Mouse (Mus musculus): ENCODE data around the gene Dop1b.
"Not testable (repeated sequence)": the region's sequence is repeated elsewhere in the genome, so short reads cannot be mapped to it uniquely, and the experiment has no call there.

Dop1b gene

GRCm38 (mm10) chr16:93763378-93763777 lies 51.7 kb downstream of the Dop1b start:
- no peak for DNase-seq

DNA sequence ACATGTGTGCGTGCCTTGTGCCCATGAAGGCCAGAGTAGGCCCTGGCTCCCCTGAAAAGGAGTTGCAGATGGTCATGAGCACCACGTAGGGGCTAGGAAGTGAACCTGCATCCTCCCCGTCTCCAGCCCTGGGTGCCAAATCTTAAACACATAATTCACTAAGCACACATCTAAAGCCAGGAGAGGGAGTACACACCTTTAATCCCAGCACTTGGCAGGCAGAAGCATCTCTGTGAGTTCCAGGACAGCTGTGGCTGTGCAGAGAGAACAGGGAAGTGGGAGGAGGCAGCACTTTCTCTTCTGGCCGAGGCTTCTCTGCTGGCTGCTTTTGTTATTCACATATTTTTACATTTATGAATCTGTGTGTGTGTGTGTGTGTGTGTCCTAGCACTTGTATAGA lies 52.9 kb downstream of the Dop1b start:
- DNase-seq, result no peak

- DNase-seq, result peak; percentile 46
These were observed 55.3 kb downstream of the Dop1b start for GRCm38 (mm10) chr16:93766956-93767355.

GRCm38 (mm10) chr16:93767548-93767947 lies 55.8 kb downstream of the Dop1b start:
- no peak for DNase-seq

DNA sequence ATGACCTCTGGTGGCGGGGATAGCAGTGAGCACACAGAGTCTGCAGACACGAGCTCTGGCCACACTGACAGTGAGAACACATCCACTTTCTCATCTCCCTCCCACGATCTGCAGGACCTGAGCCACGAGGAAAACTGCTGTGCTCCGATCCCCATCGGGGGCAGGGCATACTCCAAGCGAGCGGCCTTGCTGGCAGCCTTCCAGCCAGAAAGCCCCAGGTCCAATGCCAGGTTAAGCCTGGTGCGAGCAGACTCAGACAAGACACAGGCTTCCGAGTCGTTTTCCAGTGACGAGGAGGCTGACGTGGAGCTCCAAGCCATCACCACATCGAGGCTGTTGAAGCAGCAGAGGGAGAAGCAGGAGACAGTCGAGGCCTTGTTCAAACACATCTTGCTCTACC lies 57.9 kb downstream of the Dop1b start:
- DNase-seq, result peak; percentile 62

- DNase-seq, result peak; percentile 70
These were observed 58.7 kb downstream of the Dop1b start for GRCm38 (mm10) chr16:93770271-93770926.

DNA sequence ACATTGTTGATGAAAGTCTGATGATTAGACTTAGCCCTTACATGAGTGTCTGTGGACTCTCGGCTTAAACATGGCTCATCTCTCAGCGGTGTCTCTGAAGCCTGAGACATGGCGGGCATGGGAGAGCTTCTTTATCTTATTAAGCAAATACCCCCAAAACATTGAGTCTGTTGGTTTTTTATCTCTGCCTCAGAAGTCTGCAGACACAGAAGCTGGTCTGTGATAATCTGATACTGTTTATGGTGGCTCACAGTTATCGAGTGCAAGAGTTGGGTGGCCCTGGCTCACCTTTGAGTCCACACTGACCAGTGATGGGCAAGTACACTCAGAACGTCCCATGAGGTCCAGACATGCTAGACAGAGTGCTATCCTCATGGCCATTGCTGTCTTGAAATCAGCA lies 63.0 kb downstream of the Dop1b start:
- DNase-seq, result no peak

- peak; percentile 38 for DNase-seq
These were observed 64.8 kb downstream of the Dop1b start for GRCm38 (mm10) chr16:93776468-93776867.

GRCm38 (mm10) chr16:93777247-93777999 lies 65.7 kb downstream of the Dop1b start:
- DNase-seq, result no peak

DNA sequence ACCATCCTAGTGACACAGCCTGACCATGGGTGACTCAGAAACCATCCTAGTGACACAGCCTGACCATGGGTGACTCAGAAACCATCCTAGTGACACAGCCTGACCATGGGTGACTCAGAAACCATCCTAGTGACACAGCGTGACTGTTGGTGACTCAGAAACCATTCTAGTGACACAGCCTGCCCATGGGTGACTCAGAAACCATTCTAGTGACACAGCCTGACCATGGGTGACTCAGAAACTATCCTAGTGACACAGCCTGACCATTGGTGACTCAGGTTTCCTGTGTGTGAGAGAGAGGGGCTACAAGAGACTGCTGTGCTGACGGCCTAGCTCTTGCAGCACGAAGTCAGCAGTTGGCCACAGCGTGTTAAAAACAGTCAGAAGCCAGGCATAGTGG lies 66.7 kb downstream of the Dop1b start:
- not testable (repeated sequence) for DNase-seq

DNA sequence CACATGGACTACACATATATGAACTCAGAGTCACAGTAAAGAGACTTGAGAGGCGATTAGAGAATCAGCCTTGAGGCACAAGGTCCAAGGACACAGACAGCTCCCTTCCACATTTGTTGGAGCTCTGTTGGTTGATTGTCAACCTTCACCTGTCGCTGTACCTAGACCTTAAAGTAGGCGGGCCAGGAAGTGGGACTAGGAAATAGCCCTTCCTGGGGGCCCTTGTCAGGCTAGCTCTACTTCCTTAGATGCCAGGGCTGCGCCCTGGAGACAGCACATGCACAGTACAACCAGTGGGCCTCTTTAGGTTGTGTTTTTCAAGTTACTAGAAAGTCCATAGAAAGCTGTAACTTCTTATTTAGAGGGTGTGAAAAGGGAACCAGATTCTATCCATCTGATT lies 67.8 kb downstream of the Dop1b start:
- DNase-seq, result no peak

DNA sequence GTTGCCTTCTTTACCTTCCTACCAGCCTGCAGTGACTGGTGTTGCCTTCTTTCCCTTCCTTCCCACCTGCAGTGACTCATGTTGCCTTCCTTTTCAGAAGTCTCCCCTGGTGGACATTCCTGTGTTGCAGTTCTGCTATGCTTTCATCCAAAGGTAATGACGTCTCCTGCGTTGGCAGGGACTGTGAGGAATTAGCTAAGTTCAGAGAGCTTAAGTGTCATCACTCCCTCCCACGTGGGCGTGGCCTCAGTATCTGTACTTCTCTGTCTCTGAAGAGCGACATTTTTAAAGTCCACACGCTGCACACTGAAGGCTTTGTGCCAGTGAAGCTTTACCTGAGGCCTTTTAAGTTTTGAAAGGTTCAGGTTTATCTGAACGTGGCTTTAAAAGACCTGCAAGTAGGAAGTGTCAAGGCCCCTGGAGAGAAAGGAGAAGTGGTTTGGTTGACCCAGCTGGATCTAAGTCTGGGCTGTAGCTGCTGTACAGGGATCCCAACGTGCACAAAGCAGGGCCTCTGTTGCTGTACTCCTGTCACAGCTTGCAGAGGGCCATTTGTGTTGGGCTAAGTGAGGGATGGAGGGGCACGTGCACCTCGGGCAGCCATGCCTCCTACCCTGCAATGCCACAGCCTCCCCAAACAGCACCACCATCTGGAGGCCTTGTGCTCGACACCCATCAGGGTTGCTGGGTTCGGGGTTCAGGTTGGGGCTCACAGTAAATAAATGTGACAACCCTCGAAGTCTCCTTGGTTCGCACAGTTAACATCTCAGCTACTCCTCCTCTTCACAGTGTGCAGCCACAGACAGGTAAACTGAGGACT lies 69.2 kb downstream of the Dop1b start:
- no peak for DNase-seq

GRCm38 (mm10) chr16:93784175-93784574 lies 72.5 kb downstream of the Dop1b start:
- DNase-seq, result no peak

DNA sequence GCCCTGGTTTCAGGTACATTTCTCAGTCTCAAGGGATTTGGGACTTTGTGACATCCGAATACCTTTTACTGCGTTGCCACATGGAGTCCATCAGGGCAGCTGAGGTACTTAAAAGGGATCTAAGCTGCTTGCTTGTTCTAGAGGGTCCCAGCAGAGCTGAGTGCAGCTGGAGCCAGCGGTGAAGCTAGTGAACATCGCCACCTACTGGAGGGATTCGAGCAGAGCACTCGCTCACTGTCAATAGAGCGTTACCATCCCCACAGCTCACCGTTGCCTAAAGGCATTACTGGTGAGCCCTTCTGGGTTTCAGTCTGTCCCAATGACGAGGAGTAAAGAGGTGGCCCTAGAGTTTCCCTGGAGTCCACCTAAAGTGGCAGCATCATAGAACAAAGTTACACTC lies 74.1 kb downstream of the Dop1b start:
- DNase-seq, result peak; percentile 71

DNA sequence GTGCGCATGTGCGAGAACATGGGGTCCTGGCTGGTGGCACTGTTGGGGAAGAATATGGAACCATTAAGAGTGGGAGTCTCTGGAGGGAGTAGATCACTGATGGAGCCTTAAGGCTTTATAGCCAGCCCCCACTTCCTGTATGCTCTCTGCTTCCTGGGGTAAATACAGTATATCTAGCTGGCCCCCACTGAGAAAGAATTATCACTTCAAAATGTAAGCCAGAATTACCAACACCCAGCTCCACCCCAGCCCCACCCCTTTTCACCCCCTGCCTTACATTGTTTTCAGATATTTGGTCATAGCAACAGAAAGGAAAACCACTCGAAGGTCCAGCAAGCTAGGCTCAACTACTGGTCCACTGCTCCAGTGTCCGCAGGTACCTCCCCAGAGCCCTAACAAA lies 76.7 kb downstream of the Dop1b start:
- DNase-seq, result no peak

DNA sequence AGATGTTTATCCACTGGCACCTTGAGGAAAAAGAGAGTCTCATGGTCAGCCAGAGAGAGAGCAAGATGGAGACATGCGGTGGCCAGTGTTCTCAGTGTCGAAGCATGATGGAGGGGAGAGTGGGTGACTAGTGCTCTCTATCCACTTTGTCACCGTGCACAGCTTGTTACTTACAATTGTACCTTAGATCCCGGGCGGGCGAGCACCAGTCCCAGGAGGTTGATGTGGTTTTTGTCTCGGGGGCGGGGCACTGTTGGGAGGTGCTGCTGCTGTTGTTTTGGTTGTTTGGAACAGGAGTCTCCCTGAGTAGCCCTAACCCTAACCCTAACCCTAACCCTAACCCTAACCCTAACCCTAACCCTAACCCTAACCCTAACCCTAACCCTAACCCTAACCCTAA lies 77.2 kb downstream of the Dop1b start:
- DNase-seq, result no peak

DNA sequence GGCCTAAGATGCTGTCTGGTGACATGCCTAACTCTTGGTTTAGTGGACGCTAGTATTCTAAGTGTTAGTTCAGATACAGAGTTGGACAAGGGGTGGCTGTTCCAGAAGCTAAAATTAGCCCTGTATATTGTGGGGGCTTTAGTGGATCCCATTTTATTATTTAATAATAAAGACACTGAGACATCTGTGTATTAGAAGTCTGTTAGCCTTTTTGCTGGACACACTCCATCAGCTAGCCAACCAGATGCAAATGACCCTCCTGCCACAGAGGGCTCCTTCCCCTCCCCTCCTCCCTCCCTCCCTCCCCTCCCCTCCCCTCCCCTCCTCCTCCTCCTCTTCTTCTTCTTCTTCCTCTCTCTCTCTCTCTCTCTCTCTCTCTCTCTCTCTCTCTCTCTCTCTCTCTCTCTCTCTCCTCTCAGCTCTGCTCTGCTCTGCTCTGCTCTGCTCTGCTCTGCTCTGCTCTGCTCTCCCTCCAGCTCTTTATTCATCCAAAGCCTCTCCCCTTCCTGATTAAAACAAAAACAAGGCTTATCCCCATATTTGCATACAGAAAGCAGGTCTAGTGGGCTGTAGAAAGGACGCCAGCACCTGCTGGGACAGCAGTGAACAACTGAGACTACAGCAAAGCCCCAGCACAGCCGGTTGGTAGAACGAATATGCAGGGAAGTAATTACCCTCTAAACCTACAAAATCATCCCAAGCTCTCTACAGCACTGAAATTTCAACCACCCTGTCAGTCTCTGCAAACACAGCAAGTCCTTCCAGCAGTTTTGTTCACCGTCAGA lies 78.5 kb downstream of the Dop1b start:
- no peak for DNase-seq

GRCm38 (mm10) chr16:93792981-93793630 lies 81.4 kb downstream of the Dop1b start:
- DNase-seq, result peak; percentile 27

DNA sequence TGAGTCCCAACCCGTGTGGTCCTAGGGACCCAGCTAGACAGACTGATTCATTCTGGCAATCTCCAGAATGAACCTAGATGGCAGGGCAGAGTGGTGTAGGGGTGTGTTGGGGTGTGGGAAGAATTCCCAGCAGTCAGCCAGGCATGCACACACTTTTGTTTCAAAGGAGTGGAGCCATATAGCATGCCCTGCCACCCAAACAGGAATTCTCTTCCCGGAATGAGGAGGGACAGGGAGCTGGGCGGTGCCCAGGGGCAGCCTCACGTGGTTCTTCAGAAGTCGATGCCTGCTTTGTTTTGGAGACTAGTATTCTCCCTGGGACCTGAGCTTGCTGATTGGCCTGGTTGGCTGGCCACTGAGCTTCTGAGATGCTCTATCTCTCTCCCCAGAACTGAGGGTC lies 83.1 kb downstream of the Dop1b start:
- DNase-seq, result no peak

- no peak for DNase-seq
These were observed 83.7 kb downstream of the Dop1b start for GRCm38 (mm10) chr16:93795391-93795790.

DNA sequence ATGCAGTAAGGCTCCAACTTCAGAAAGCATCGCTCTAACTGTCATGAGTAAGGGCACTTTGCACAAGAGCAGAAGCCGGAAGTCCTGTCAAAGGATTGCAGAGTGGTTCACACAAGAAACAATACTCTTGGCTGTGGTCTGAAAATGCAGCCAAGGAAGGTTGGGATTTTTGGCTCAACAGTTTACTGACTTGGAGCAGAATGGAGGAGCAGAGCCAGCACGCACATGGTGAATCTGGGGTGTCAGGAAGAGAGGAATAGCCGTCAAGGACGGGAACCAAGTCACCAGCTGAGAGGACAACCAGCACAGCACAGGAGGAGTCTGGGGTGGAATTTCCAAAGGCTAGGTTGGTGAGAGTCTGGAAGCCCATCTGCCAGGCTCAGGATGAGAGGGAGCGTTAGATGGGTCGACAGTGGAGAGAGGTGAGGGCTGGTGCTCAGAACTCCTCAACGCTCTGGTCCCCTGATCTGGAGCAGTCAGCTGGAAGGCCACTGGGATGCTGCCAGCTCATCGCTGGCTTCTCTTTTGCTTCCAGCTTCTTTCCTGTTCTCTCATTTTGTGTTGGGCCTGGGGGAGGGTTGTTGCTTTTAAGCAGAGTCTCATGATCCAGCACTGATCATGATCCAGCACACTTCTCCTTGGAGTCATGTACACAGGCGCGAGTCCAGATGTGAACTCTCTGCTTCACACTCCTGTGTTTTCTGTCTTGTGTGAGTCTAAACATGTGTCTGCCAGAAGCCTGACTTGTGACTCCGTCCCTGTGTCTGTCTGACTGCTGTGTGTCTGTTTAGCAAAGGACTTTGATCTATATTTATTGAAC lies 85.5 kb downstream of the Dop1b start:
- DNase-seq, result no peak
